Mouse (Mus musculus): Measurements from ENCODE around the gene Myh3. TPM values are rescaled to one million over a fixed set of nuclear protein-coding genes. Genes with fewer than 3 reads are reported as not detected.
"Not testable (repeated sequence)": the region's sequence is repeated elsewhere in the genome, so short reads cannot be mapped to it uniquely, and the experiment has no call there.

The Myh3 gene
- polyA plus RNA-seq, 1 experiment, result 0.56 TPM

- no peaks in the 10 kb centered on the region for H3K79me3 ChIP-seq (ENCODE audit: low read depth)
- TF ChIP-seq CEBPB (IDR thresholded peaks at IDR 0.05; ENCODE audit: low read depth) (no peak), MYOD1 (IDR thresholded peaks at IDR 0.05; ENCODE audit: control insufficient read depth, insufficient read length, low read depth) (no peak), MAX (IDR thresholded peaks at IDR 0.05) (no peak), CTCF (IDR thresholded peaks at IDR 0.05; ENCODE audit: control insufficient read depth, insufficient read depth, insufficient read length) (no peak), USF1 (IDR thresholded peaks at IDR 0.05; ENCODE audit: low read depth) (no peak), MYOG (IDR thresholded peaks at IDR 0.05; ENCODE audit: control insufficient read depth, extremely low read depth, insufficient read length) (no peak), FOSL1 (IDR thresholded peaks at IDR 0.05; ENCODE audit: insufficient read depth, low read length, poor library complexity, severe bottlenecking) (no peak)
- H3K27me3 ChIP-seq (ENCODE audit: control insufficient read depth, insufficient read depth, insufficient read length), result peaks cover 31% of the 10 kb centered on the region
- no peaks in the 10 kb centered on the region for H3K79me2 ChIP-seq (ENCODE audit: control insufficient read depth, insufficient read depth)
- H3K36me3 ChIP-seq (ENCODE audit: control insufficient read depth, insufficient read depth), result no peaks in the 10 kb centered on the region
- no peak overlapping the region for H3K4me3 ChIP-seq (ENCODE audit: insufficient read depth, poor library complexity, severe bottlenecking)
- H3ac ChIP-seq (ENCODE audit: control insufficient read depth, insufficient read length, low read depth), result no peak overlapping the region
Measured at GRCm38 (mm10) chr11:67082793-67083192, 4.7 kb downstream of the Myh3 start.

- TF ChIP-seq MAX (IDR thresholded peaks at IDR 0.05) (no peak), MYOD1 (IDR thresholded peaks at IDR 0.05; ENCODE audit: control insufficient read depth, insufficient read length, low read depth) (no peak), USF1 (IDR thresholded peaks at IDR 0.05; ENCODE audit: low read depth) (no peak)
- no peaks in the 10 kb centered on the region for H3K79me2 ChIP-seq (ENCODE audit: control insufficient read depth, insufficient read depth)
- no peaks in the 10 kb centered on the region for H3K79me3 ChIP-seq (ENCODE audit: low read depth)
Measured at GRCm38 (mm10) chr11:67083239-67083638, 5.1 kb downstream of the Myh3 start.

GRCm38 (mm10) chr11:67083712-67084340 lies 5.7 kb downstream of the Myh3 start:
- Histone ChIP-seq H3K27me3 (ENCODE audit: control insufficient read depth, insufficient read depth, insufficient read length) (peaks cover 37% of the 10 kb centered on the region), H3K79me2 (ENCODE audit: control insufficient read depth, insufficient read depth) (no peaks in the 10 kb centered on the region), H3K4me3 (ENCODE audit: insufficient read depth, poor library complexity, severe bottlenecking) (no peak overlapping the region), H3ac (ENCODE audit: control insufficient read depth, insufficient read length, low read depth) (no peak overlapping the region), H3K36me3 (ENCODE audit: control insufficient read depth, insufficient read depth) (no peaks in the 10 kb centered on the region), H3K79me3 (ENCODE audit: low read depth) (no peaks in the 10 kb centered on the region)
- TF ChIP-seq USF1 (IDR thresholded peaks at IDR 0.05; ENCODE audit: low read depth), result no peak
- no peak for TF ChIP-seq MYOD1 (IDR thresholded peaks at IDR 0.05; ENCODE audit: control insufficient read depth, insufficient read length, low read depth)
- TF ChIP-seq MYOG (IDR thresholded peaks at IDR 0.05; ENCODE audit: control insufficient read depth, extremely low read depth, insufficient read length), result no peak
- no peak for TF ChIP-seq CTCF (IDR thresholded peaks at IDR 0.05; ENCODE audit: control insufficient read depth, insufficient read depth, insufficient read length)
- no peak for TF ChIP-seq CEBPB (IDR thresholded peaks at IDR 0.05; ENCODE audit: low read depth)
- TF ChIP-seq MAX (IDR thresholded peaks at IDR 0.05), result no peak
- TF ChIP-seq FOSL1 (IDR thresholded peaks at IDR 0.05; ENCODE audit: insufficient read depth, low read length, poor library complexity, severe bottlenecking), result no peak

More at GRCm38 (mm10) chr11:67083239-67083638, 5.1 kb downstream of the Myh3 start:
- Histone ChIP-seq H3K27me3 (ENCODE audit: control insufficient read depth, insufficient read depth, insufficient read length) (peaks cover 35% of the 10 kb centered on the region), H3K36me3 (ENCODE audit: control insufficient read depth, insufficient read depth) (no peaks in the 10 kb centered on the region), H3ac (ENCODE audit: control insufficient read depth, insufficient read length, low read depth) (no peak overlapping the region), H3K4me3 (ENCODE audit: insufficient read depth, poor library complexity, severe bottlenecking) (no peak overlapping the region)

DNA sequence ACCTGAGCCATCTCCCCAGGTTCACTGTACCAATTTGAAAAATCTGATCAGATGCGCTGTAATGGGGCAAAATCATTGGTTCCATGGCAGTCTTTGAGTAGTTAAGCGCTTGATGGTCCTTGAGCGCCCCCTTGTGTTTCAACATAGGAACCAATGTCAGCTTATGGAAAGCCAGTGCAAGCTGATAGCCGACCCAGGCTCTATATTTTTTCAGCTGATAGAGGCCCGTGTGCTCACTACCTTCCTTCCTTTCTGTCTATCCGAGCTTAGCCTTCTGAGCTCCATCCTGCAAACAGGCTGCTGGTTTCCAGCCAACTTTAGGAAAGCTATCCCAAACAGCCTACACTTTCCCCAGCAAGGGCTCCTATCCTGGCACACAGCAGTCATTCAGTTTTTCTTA lies 7.4 kb downstream of the Myh3 start:
- TF ChIP-seq MAX (IDR thresholded peaks at IDR 0.05) (no peak), CTCF (IDR thresholded peaks at IDR 0.05; ENCODE audit: control insufficient read depth, insufficient read depth, insufficient read length) (peak; percentile 45)
- Histone ChIP-seq H3K27me3 (ENCODE audit: control insufficient read depth, insufficient read depth, insufficient read length) (peaks cover 43% of the 10 kb centered on the region), H3K79me2 (ENCODE audit: control insufficient read depth, insufficient read depth) (no peaks in the 10 kb centered on the region), H3ac (ENCODE audit: control insufficient read depth, insufficient read length, low read depth) (no peak overlapping the region), H3K4me3 (ENCODE audit: insufficient read depth, poor library complexity, severe bottlenecking) (no peak overlapping the region), H3K79me3 (ENCODE audit: low read depth) (no peaks in the 10 kb centered on the region), H3K36me3 (ENCODE audit: control insufficient read depth, insufficient read depth) (no peaks in the 10 kb centered on the region)

DNA sequence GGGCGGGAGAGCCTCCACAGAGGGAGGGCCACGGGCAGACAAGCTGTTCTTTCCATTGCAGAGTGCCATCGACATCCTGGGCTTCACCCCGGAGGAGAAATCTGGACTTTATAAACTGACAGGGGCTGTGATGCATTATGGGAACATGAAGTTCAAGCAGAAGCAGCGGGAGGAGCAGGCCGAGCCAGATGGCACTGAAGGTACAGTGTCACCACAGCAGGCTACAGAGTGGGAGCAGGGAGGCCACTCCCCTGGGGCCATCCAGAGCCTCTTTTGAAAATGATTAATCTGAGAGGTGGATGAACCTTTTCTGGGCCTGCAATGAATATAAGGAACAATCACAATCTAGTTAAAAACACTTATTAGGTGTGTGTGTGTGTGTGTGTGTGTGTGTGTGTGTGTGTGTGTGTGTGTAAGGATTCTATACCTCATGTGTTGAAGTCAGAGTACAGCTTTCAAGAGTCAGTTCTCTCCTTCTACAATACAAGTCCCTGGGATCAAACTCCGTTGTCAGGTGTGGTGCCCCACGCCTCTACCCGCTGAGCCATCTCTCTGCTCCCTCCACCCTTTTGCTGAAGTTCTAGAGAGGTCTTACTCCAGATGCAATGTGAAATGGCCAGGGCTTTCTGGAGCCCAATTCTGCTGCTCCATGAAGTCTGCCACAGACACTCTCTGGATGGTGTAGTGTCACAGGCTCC lies 8.5 kb downstream of the Myh3 start:
- H3K79me2 ChIP-seq (ENCODE audit: control insufficient read depth, insufficient read depth), result no peaks in the 10 kb centered on the region
- TF ChIP-seq CTCF (IDR thresholded peaks at IDR 0.05; ENCODE audit: control insufficient read depth, insufficient read depth, insufficient read length), result no peak
- H3K79me3 ChIP-seq (ENCODE audit: low read depth), result no peaks in the 10 kb centered on the region
- no peak overlapping the region for H3ac ChIP-seq (ENCODE audit: control insufficient read depth, insufficient read length, low read depth)
- H3K27me3 ChIP-seq (ENCODE audit: control insufficient read depth, insufficient read depth, insufficient read length), result peaks cover 49% of the 10 kb centered on the region
- H3K36me3 ChIP-seq (ENCODE audit: control insufficient read depth, insufficient read depth), result no peaks in the 10 kb centered on the region
- H3K4me3 ChIP-seq (ENCODE audit: insufficient read depth, poor library complexity, severe bottlenecking), result no peak overlapping the region

GRCm38 (mm10) chr11:67087225-67087624 lies 9.1 kb downstream of the Myh3 start:
- H3K27me3 ChIP-seq (ENCODE audit: control insufficient read depth, insufficient read depth, insufficient read length), result peaks cover 53% of the 10 kb centered on the region
- H3K79me2 ChIP-seq (ENCODE audit: control insufficient read depth, insufficient read depth), result no peaks in the 10 kb centered on the region
- TF ChIP-seq MYOG (IDR thresholded peaks at IDR 0.05; ENCODE audit: control insufficient read depth, extremely low read depth, insufficient read length), result no peak
- no peak for TF ChIP-seq CTCF (IDR thresholded peaks at IDR 0.05; ENCODE audit: control insufficient read depth, insufficient read depth, insufficient read length)
- TF ChIP-seq MAX (IDR thresholded peaks at IDR 0.05), result no peak
- TF ChIP-seq FOSL1 (IDR thresholded peaks at IDR 0.05; ENCODE audit: insufficient read depth, low read length, poor library complexity, severe bottlenecking), result no peak
- no peak for TF ChIP-seq USF1 (IDR thresholded peaks at IDR 0.05; ENCODE audit: low read depth)
- TF ChIP-seq MYOD1 (IDR thresholded peaks at IDR 0.05; ENCODE audit: control insufficient read depth, insufficient read length, low read depth), result no peak
- H3K4me3 ChIP-seq (ENCODE audit: insufficient read depth, poor library complexity, severe bottlenecking), result no peak overlapping the region
- no peak overlapping the region for H3ac ChIP-seq (ENCODE audit: control insufficient read depth, insufficient read length, low read depth)
- H3K79me3 ChIP-seq (ENCODE audit: low read depth), result no peaks in the 10 kb centered on the region
- H3K36me3 ChIP-seq (ENCODE audit: control insufficient read depth, insufficient read depth), result no peaks in the 10 kb centered on the region

- H3K27me3 ChIP-seq (ENCODE audit: control insufficient read depth, insufficient read depth, insufficient read length), result peaks cover 39% of the 10 kb centered on the region
- not testable (repeated sequence) for H3ac ChIP-seq (ENCODE audit: control insufficient read depth, insufficient read length, low read depth); H3K79me2 ChIP-seq (ENCODE audit: control insufficient read depth, insufficient read depth); H3K4me3 ChIP-seq (ENCODE audit: insufficient read depth, poor library complexity, severe bottlenecking); H3K79me3 ChIP-seq (ENCODE audit: low read depth); H3K36me3 ChIP-seq (ENCODE audit: control insufficient read depth, insufficient read depth)
Measured at GRCm38 (mm10) chr11:67092354-67092753, 14.3 kb downstream of the Myh3 start.

Data from C2C12 (cell line).